Mouse (Mus musculus): ENCODE results near the gene Pgm2l1. TPM values are rescaled to one million over a fixed set of nuclear protein-coding genes. Genes with fewer than 3 reads are reported as not detected.

Gene Pgm2l1
- polyA plus RNA-seq, 1 experiment, result 6.4 TPM

DNA sequence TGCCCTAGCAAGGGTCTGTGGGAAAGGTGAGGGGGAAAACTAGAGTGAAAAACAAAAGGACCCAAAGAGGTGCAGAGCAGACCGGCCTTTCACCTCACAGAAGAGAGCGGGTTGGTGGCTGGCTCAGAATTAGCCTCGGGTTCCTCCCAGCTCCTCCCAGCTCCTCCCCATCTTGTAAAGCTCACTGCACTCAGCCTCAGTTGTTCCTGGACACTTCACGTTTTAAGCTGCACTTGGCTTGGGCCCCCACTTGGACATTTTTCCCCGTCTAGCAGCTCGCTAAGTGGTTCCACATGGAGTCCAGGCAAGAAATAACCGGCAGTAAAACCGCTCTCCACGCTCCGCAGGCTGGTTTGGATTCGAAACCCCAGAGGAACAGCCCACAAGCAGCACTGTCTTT is 61.4 kb downstream of the Pgm2l1 start:
- Histone ChIP-seq H3K4me3 (replicated peaks; ENCODE audit: control insufficient read depth, low read depth, low read length) (no peak overlapping the region), H3K4me1 (ENCODE audit: control insufficient read depth, insufficient read depth, low read length) (no peaks in the 10 kb centered on the region)
- 52% methylated on average over 11 of the region's 11 CpGs for WGBS

DNA sequence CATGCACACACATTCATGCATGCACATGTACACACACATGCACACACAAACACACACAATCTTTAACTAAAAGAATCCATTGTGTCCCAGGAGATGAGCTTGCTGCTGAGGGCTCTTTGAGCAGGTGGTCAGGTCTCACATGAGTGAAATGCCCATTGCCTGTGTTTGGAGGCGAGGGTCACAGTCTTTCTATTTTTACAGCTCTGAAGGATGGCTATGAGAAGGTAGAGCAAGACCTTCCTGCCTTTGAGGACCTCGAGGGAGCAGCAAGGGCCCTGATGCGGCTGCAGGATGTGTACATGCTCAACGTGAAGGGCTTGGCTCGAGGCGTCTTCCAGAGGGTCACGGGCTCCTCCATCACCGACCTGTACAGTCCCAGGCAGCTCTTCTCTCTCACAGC is 66.4 kb downstream of the Pgm2l1 start:
- Histone ChIP-seq H3K4me3 (replicated peaks; ENCODE audit: control insufficient read depth, low read depth, low read length) (no peak overlapping the region), H3K27ac (ENCODE audit: control insufficient read depth, insufficient read depth, low read depth, low read length, poor library complexity) (no peak overlapping the region), H3K4me1 (ENCODE audit: control insufficient read depth, insufficient read depth, low read length) (no peaks in the 10 kb centered on the region)
- TF ChIP-seq POLR2A (IDR thresholded peaks at IDR 0.05; ENCODE audit: borderline replicate concordance, control insufficient read depth, low read depth, low read length), result no peak
- no peak for TF ChIP-seq CTCF (IDR thresholded peaks at IDR 0.05; ENCODE audit: control insufficient read depth, insufficient read depth, low read length)
- WGBS, result 73% methylated on average over 8 of the region's 8 CpGs

More for the DNA sequence above, 61.4 kb downstream of the Pgm2l1 start:
- H3K27ac ChIP-seq (ENCODE audit: control insufficient read depth, insufficient read depth, low read depth, low read length, poor library complexity), result no peak overlapping the region
- TF ChIP-seq CTCF (IDR thresholded peaks at IDR 0.05; ENCODE audit: control insufficient read depth, insufficient read depth, low read length) (no peak), POLR2A (IDR thresholded peaks at IDR 0.05; ENCODE audit: borderline replicate concordance, control insufficient read depth, low read depth, low read length) (no peak)

DNA sequence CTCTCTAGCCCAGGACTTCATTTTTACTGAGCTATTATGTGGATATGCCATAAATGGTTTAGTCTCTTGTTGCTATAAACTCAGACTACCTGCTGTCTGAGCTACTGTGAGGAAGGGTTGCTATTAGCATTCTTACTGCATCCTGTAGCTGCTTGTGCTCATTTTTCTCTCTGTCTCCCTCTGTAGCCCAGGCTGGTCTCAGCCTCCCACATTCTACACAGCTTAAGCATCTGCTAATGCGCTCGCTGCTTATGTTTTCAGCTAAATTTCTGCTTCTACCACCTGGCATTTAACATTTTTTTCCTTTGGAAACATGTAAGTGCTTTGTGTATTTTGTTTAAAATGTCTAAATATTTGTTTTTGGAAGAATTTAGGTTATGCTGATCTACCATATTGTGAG is 68.6 kb downstream of the Pgm2l1 start:
- no peak overlapping the region for H3K4me3 ChIP-seq (replicated peaks; ENCODE audit: control insufficient read depth, low read depth, low read length)
- no peaks in the 10 kb centered on the region for H3K4me1 ChIP-seq (ENCODE audit: control insufficient read depth, insufficient read depth, low read length)
- 89% methylated on average over 2 of the region's 2 CpGs for WGBS
- no peak overlapping the region for H3K27ac ChIP-seq (ENCODE audit: control insufficient read depth, insufficient read depth, low read depth, low read length, poor library complexity)
- TF ChIP-seq POLR2A (IDR thresholded peaks at IDR 0.05; ENCODE audit: borderline replicate concordance, control insufficient read depth, low read depth, low read length) (no peak), CTCF (IDR thresholded peaks at IDR 0.05; ENCODE audit: control insufficient read depth, insufficient read depth, low read length) (no peak)

DNA sequence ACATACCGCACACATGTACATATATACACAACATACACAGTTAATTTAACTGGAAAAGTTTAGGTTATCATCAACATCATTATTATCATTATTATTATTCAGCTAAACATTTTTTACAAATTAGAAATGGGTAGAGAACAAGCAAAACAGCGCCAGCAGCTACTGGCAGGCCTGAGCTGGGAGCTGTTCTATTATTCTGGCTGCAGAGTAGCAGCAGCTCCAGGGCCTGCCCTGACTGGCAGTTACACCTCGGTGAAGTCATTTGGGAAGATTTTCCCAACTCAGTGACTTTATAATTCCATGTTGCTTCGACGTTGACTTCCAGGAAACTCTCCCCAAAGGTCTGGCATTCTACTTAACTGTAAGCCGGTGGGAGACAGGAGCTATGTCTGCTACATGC is 69.5 kb downstream of the Pgm2l1 start:
- Histone ChIP-seq H3K4me1 (ENCODE audit: control insufficient read depth, insufficient read depth, low read length) (no peaks in the 10 kb centered on the region), H3K4me3 (replicated peaks; ENCODE audit: control insufficient read depth, low read depth, low read length) (no peak overlapping the region), H3K27ac (ENCODE audit: control insufficient read depth, insufficient read depth, low read depth, low read length, poor library complexity) (no peak overlapping the region)
- TF ChIP-seq POLR2A (IDR thresholded peaks at IDR 0.05; ENCODE audit: borderline replicate concordance, control insufficient read depth, low read depth, low read length) (no peak), CTCF (IDR thresholded peaks at IDR 0.05; ENCODE audit: control insufficient read depth, insufficient read depth, low read length) (no peak)
- WGBS, result 82% methylated on average over 6 of the region's 6 CpGs

DNA sequence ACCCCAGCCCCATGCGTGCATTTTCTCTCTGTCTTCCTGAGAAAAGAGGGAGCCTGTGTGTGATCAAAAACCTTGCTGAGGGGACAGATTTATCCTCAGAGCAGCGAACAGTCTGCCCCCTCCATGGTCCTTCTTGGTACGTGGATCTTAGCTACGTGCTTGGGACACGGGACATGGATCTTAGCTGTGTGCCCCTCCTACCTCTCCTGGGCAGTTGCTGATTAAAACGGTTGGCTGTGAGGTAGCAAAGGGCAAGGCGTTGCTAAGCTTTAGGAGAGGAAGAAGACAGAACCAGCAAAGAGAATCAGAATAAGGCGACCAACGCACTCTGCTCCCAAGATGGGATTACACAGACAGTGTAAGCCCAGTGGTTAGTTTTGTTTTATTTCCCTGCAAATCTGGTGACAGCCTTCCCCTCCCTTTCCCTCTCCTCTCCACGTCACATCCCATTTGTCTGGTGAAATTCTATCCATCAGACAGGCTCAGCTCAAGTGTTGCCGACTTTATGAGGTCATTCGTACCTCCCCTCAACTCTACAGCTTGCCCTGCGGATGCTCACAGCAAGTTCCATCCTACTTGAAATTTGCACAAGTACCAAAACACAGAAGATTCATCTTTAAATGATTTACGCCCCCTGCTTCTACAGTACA is 71.8 kb downstream of the Pgm2l1 start:
- TF ChIP-seq POLR2A (IDR thresholded peaks at IDR 0.05; ENCODE audit: borderline replicate concordance, control insufficient read depth, low read depth, low read length), result no peak
- TF ChIP-seq CTCF (IDR thresholded peaks at IDR 0.05; ENCODE audit: control insufficient read depth, insufficient read depth, low read length), result no peak
- Histone ChIP-seq H3K4me3 (replicated peaks; ENCODE audit: control insufficient read depth, low read depth, low read length) (no peak overlapping the region), H3K4me1 (ENCODE audit: control insufficient read depth, insufficient read depth, low read length) (no peaks in the 10 kb centered on the region), H3K27ac (ENCODE audit: control insufficient read depth, insufficient read depth, low read depth, low read length, poor library complexity) (no peak overlapping the region)
- WGBS, result 81% methylated on average over 14 of the region's 14 CpGs

DNA sequence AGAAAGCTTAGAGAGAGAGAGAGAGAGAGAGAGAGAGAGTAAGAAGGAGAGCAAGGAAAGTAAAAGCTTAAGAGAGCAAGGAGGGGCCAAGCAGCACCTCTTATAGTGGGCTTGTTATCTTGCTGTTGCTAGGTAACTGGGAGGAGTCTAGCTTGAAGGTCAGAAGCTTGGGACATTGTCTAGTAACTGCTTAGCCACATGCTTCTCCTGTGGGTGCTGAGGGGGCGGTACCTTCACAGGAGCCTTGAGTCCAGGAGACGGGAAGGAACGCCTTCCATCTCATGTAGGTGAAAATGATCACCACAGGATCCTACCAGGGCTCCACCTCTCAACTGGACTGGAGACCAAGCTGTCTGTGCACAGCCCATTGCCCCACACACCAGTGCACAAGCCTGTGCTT is 74.2 kb downstream of the Pgm2l1 start:
- Histone ChIP-seq H3K4me3 (replicated peaks; ENCODE audit: control insufficient read depth, low read depth, low read length) (no peak overlapping the region), H3K27ac (ENCODE audit: control insufficient read depth, insufficient read depth, low read depth, low read length, poor library complexity) (no peak overlapping the region), H3K4me1 (ENCODE audit: control insufficient read depth, insufficient read depth, low read length) (no peaks in the 10 kb centered on the region)
- TF ChIP-seq CTCF (IDR thresholded peaks at IDR 0.05; ENCODE audit: control insufficient read depth, insufficient read depth, low read length) (no peak), POLR2A (IDR thresholded peaks at IDR 0.05; ENCODE audit: borderline replicate concordance, control insufficient read depth, low read depth, low read length) (no peak)
- WGBS, result 71% methylated on average over 3 of the region's 3 CpGs

DNA sequence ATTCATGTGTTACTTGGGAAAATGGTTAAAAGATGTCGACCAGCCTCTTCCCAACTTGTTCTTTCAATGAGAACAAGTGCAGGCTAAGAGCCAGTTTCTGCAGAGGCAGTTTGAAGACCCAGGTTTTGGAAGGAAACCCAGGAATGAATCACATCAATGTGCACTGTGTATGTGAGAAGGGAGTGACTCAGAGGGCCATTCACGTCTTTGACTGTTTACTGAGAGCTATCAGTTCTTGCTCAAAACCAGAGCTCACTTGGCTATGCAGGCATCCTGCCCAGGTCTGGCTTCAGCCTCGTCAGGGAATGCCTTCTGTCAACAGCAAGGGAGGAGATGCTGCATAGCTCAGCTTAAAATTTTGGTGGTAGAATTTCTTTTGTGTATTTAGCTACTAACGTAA is 75.1 kb downstream of the Pgm2l1 start:
- TF ChIP-seq POLR2A (IDR thresholded peaks at IDR 0.05; ENCODE audit: borderline replicate concordance, control insufficient read depth, low read depth, low read length), result no peak
- no peak for TF ChIP-seq CTCF (IDR thresholded peaks at IDR 0.05; ENCODE audit: control insufficient read depth, insufficient read depth, low read length)
- Histone ChIP-seq H3K27ac (ENCODE audit: control insufficient read depth, insufficient read depth, low read depth, low read length, poor library complexity) (no peak overlapping the region), H3K4me3 (replicated peaks; ENCODE audit: control insufficient read depth, low read depth, low read length) (no peak overlapping the region), H3K4me1 (ENCODE audit: control insufficient read depth, insufficient read depth, low read length) (no peaks in the 10 kb centered on the region)
- 67% methylated on average over 4 of the region's 4 CpGs for WGBS

DNA sequence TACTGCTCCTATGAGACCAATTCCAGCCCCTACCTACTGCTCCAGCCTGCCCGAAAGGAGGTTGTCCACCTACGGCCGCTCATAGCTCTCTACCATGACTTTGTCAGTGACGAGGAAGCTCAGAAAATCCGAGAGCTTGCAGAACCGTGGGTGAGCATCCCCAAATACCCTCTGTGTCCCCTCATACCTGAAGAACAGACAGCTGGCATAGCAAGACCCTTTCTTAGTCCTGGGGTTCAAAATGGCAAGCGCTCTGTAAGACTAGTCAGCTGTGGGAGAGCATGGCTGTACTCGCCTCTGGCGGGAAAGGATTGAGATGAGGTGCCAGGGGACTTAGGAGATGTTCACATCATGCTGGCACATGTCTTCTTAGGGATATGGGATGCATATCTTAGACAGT is 78.7 kb downstream of the Pgm2l1 start:
- Histone ChIP-seq H3K27ac (ENCODE audit: control insufficient read depth, insufficient read depth, low read depth, low read length, poor library complexity) (no peak overlapping the region), H3K4me3 (replicated peaks; ENCODE audit: control insufficient read depth, low read depth, low read length) (no peak overlapping the region), H3K4me1 (ENCODE audit: control insufficient read depth, insufficient read depth, low read length) (no peaks in the 10 kb centered on the region)
- WGBS, result 85% methylated on average over 9 of the region's 9 CpGs
- TF ChIP-seq CTCF (IDR thresholded peaks at IDR 0.05; ENCODE audit: control insufficient read depth, insufficient read depth, low read length) (no peak), POLR2A (IDR thresholded peaks at IDR 0.05; ENCODE audit: borderline replicate concordance, control insufficient read depth, low read depth, low read length) (no peak)
